Mouse (Mus musculus) brain, embryonic 14.5 days (tissue): ENCODE measurements at regions not wholly inside any gene's neighbourhood (a gene's known extent, or its start where the extent isn't known, plus 50 kb on each side); places are given as distances from the start of the nearest gene placed in this dataset.

Experiments
- CTCF ChIP-seq: fragments of 200-500 bp; IDR thresholded peaks from 2 replicates; pipeline ENCODE4 v1.5.1; 2012; ENCODE audit warnings: inconsistent platforms, mild to moderate bottlenecking, moderate library complexity, borderline replicate concordance; ENCODE audit not compliant: insufficient read depth, insufficient read length; ENCODE audit errors: extremely low read depth
- POLR2A ChIP-seq: fragments of 200-500 bp; IDR thresholded peaks from 2 replicates; pipeline ENCODE4 v1.6.1; 2012; ENCODE audit warnings: mild to moderate bottlenecking, inconsistent platforms, borderline replicate concordance; ENCODE audit not compliant: poor library complexity, insufficient read depth, insufficient read length, severe bottlenecking; ENCODE audit errors: extremely low read depth

- TF ChIP-seq POLR2A (no peak), CTCF (no peak)
These were observed 257.4 kb downstream of the Plk2 start for GRCm38 (mm10) chr13:110652201-110652600.
